Mouse (Mus musculus): ENCODE data around the gene Ttll13.

Gene Ttll13

DNA sequence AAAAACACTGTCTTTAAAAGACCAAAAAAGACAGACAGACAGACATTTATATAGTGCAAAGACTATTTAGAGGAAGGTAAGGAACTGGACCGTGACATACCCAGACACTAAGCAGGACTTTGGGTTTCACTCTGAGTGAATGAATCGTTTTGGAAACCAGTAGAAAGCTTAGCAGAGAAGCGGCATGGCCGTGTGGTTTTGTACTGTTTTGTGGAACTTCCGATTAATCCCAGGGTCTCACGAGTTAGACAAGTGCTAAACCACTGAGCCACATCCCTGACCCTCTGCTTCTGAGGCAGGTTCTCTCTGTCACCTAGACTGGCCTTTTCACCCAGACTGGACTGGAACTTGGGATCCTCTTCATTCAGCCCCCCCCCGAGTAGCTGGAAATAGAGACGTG lies 31.7 kb upstream of the Ttll13 start:
- no peak for DNase-seq (ENCODE audit: low spot score)

DNA sequence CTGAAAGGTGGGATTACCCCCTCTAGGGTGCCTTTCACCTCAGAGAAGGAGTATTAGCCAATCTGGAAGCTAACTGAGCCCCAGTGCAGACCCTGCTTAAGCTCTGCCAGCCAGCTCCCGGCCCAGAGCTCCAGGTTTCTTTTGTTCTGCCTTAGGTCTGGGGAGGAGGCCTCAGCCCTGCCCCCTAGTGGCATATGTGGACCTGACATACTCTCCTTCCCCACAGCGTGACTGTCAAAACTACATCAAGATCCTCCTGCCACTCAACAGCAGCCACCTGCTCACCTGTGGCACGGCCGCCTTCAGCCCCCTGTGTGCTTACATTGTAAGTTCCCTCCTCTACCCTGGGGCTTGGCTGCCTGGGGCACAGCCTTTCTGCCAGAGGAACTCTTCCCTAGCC lies 30.8 kb upstream of the Ttll13 start:
- peak; percentile 65 for DNase-seq (ENCODE audit: low spot score)

DNA sequence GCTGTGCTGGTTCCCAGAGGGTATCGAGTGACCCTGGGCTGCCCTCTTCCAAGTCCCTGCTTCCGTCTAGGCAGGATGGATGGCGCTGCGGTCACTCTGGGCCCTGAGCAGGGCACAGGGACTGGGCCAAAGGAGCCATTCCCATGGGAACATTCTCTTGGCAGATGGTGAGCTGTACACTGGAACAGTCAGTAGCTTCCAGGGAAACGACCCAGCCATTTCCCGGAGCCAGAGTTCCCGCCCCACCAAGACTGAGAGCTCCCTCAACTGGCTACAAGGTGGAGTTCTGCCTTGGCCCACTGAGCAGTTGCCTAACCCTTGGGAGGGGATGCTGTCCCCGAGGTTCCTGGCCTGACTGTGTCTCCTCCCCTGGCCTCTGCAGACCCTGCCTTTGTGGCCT lies 29.6 kb upstream of the Ttll13 start:
- peak; percentile 94 for DNase-seq (ENCODE audit: low spot score)

GRCm38 (mm10) chr7:80218666-80219065 lies 27.5 kb upstream of the Ttll13 start:
- no peak for DNase-seq (ENCODE audit: low spot score)

- DNase-seq (ENCODE audit: low spot score): no peak
Measured at GRCm38 (mm10) chr7:80220237-80220797, 25.9 kb upstream of the Ttll13 start.

DNA sequence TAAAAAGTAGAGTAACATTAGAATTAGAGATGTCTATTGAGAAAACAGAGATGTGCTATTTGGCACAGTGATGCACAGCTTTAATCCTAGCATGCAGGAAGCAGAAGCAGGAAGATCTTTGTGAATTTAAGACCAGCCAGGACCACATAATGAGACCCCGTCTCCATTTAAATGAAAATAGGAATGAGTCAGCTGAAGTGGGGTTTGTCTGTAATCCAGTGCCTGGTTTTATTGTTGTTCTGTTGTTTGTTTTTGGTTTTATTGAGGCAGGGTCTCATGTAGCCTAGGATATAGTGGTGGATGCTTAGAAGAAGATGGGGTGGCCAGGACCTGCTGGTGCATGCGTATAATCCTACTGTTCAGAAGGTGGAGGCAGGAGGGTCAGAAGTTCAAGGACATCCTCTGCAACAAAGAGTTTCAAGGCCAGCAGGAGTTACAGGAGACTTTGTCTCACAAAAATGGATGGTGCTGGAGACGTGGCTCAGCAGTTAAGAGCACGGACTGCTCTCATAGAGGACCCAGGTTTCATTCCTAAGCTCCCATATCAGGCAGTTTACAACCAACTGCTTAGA lies 24.9 kb upstream of the Ttll13 start:
- no peak for DNase-seq (ENCODE audit: low spot score)

GRCm38 (mm10) chr7:80227065-80227464 lies 19.1 kb upstream of the Ttll13 start:
- no peak for DNase-seq (ENCODE audit: low spot score)

DNA sequence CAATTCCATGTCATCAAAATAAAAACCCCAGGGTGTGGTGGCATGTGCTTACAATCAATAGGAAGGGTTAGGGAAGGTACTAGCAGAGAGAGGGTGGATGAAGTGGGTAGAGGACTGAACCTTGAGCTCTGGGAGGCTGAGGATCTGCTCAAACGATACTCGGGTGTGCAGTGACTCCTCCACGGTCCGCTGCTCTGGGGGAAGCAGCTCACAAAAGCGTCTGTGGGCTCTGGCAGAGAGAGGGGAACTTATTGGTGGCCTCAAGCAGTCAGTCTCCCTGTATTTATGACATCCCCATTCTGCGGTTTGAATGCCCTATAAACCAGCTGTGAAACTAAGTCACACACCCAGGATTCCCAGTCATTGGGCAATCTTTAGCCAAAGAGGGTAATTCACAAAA lies 16.0 kb upstream of the Ttll13 start:
- no peak for DNase-seq (ENCODE audit: low spot score)

DNA sequence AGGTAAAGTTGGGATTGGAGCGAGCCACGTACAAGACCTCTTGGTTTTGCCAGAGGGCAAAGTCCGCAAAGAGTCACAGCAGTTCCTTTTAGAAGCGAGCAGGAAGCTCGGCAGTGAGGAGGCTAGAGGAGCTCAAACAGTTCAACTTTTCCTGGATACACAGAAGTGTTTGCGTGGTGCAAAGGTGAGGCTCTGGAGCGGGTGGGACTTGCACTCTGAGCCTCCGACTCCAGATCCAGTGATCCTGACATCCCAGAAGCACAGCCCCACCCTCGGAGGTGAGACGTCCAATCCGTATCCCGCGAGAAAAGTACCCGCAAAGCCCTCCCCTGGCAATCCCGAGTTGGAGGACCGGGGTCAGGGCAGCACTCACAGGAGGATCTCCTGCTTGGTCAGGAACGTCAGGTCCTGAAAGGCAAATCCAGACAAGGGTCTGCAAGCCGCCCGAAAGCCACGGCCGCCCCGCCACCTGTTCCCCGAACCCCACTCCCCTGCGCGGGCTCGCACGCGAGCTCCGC lies 14.1 kb upstream of the Ttll13 start:
- peak; percentile 45 for DNase-seq (ENCODE audit: low spot score)

GRCm38 (mm10) chr7:80232489-80233029 lies 13.6 kb upstream of the Ttll13 start, which contains the start of the genes Cib1 and Gdpgp1:
Gene Cib1 (minus strand): TSS chr7:80232813.
Gene Gdpgp1 (plus strand): TSS chr7:80232865.
- peak; percentile 92 for DNase-seq (ENCODE audit: low spot score)

GRCm38 (mm10) chr7:80233799-80234198 lies 12.4 kb upstream of the Ttll13 start:
- no peak for DNase-seq (ENCODE audit: low spot score)

GRCm38 (mm10) chr7:80238542-80238941 lies 7.6 kb upstream of the Ttll13 start:
- no peak for DNase-seq (ENCODE audit: low spot score)

- DNase-seq (ENCODE audit: low spot score): no peak
Measured at GRCm38 (mm10) chr7:80241661-80242060, 4.5 kb upstream of the Ttll13 start.

- DNase-seq (ENCODE audit: low spot score): no peak
Measured at GRCm38 (mm10) chr7:80244851-80245250, 1.3 kb upstream of the Ttll13 start.

GRCm38 (mm10) chr7:80246859-80247258 lies 683 bp downstream of the Ttll13 start:
- no peak for DNase-seq (ENCODE audit: low spot score)

- no peak for DNase-seq (ENCODE audit: low spot score)
Measured at GRCm38 (mm10) chr7:80252437-80252836, 6.3 kb downstream of the Ttll13 start.

DNA sequence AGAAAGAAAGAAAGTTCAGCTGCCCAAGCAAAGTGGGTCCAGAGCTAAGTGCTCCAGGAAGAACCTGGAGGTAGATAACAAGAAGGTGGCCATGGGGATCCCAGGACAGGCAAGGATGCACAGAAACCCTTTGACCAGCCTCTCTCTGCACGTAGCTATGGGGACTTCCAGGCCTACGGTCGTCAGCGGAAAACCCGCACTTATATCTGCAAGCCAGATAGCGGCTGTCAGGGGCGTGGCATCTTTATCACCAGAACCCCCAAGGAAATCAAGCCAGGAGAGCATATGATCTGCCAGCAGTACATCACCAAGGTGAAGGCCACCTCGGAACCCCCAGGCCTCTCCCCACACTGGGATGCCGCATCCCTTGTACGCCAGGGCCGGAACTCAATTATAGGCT lies 6.7 kb downstream of the Ttll13 start:
- DNase-seq (ENCODE audit: low spot score): no peak

- DNase-seq (ENCODE audit: low spot score): peak; percentile 14
Measured at GRCm38 (mm10) chr7:80255981-80256380, 9.8 kb downstream of the Ttll13 start.

GRCm38 (mm10) chr7:80257706-80258105 lies 11.5 kb downstream of the Ttll13 start:
- DNase-seq (ENCODE audit: low spot score): no peak

- peak; percentile 88 for DNase-seq (ENCODE audit: low spot score)
Measured at GRCm38 (mm10) chr7:80260625-80261371, 14.6 kb downstream of the Ttll13 start, which contains the start of gene Ngrn. Gene Ngrn (plus strand): TSS chr7:80261215.

GRCm38 (mm10) chr7:80261372-80261990 lies 15.3 kb downstream of the Ttll13 start:
- DNase-seq (ENCODE audit: low spot score): peak; percentile 22

DNA sequence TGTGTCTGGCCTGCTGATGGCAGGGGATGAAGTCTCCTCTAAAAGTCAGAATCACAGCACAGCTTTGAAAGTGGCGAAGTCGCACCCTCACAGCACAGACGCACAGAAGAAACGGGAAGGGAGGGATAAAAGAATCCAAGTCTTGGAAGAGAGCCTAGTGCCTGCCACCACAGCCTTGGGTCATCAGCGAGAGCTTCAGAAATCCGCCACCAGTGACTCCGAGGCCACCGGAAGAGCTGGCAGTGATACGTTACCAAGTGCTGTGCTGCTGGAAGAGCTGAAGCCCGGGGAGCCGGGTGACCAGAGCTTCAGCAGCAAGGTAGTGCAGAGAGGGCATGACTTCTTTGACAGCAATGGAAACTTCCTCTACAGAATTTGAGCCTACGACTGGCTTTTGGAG lies 18.4 kb downstream of the Ttll13 start:
- DNase-seq (ENCODE audit: low spot score): no peak

Data from adipocyte (in vitro differentiated cells).